Mouse (Mus musculus): ENCODE results near the gene Rpgrip1.

Gene Rpgrip1

DNA sequence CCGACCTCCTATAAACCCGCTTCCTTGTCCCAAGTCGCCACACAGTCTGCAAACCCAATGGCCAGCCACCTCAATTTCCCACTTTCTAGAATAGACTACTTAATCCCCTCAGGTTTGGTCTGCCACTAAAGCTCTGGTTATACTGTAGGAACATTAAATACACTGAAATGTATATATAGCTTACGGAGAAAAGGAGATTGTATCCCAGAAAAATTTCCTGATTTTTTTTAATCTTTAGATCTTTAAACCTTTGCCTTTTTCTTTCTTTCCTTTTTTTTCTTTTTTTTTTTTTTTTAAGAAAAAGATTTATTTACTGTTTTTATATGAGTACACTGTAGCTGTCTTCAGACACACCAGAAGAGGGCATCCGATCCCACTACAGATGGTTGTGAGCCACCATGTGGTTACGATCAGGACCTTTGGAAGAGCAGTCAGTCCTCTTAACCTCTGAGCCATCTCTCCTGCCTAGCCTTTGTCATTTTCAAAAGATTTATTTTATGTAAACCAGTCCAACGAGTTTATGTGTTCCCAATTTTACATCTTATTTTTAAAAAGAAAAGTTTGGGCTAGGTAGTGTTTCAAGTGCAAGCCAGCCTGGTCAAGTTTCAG lies 5.7 kb upstream of the Rpgrip1 start:
- ChIA-PET CTCF (interaction anchor here (0.5 to 3.9 kb wide), 35 partner anchors 9 to 474 kb away, joined by 3 to 32 read pairs (median 5); partner anchors contain the start of genes Rab2b (in 1 of the 4), Tox4 (in 1 of the 4) and Zfp219 (in 1 of the 4)), POLR2A (interaction anchor here (0.5 to 19.3 kb wide), 140 partner anchors 3 to 1167 kb away, joined by 3 to 611 read pairs (median 7); partner anchors contain the start of genes Rab2b (in 3 of the 4), Tox4 (in 3 of the 4), Zfp219 (in 3 of the 4) and Chd8 (in 2 of the 4))

GRCm38 (mm10) chr14:52105308-52105707 lies 5.2 kb upstream of the Rpgrip1 start:
- ChIA-PET POLR2A (interaction anchor here in 3 of 4 experiments (0.6 to 19.3 kb wide), 41 partner anchors 2 to 1174 kb away, joined by 3 to 611 read pairs (median 24); partner anchors contain the start of genes Zfp219 (in 2 of the 3), Chd8 (in 1 of the 3), Hnrnpc (in 1 of the 3) and Pip4p1 (in 1 of the 3)), CTCF (interaction anchor here (0.7 to 3.9 kb wide), 10 partner anchors 9 to 176 kb away, joined by 3 to 32 read pairs (median 6); partner anchors contain the start of genes Rab2b (in 1 of the 4) and Tox4 (in 1 of the 4))

GRCm38 (mm10) chr14:52106741-52107140 lies 3.8 kb upstream of the Rpgrip1 start:
- POLR2A ChIA-PET, result interaction anchor here in 3 of 4 experiments (0.6 to 19.3 kb wide), 38 partner anchors 1 to 1176 kb away, joined by 3 to 611 read pairs (median 5); partner anchors contain the start of genes Zfp219 (in 2 of the 3), Chd8 (in 1 of the 3), Hnrnpc (in 1 of the 3) and Pip4p1 (in 1 of the 3)
- CTCF ChIA-PET, result interaction anchor here (0.5 to 3.9 kb wide), 6 partner anchors 8 to 199 kb away, joined by 3 to 32 read pairs (median 3); partner anchors contain the start of genes Rab2b (in 1 of the 4) and Tox4 (in 1 of the 4)

GRCm38 (mm10) chr14:52108025-52108424 lies 2.5 kb upstream of the Rpgrip1 start:
- POLR2A ChIA-PET, result interaction anchor here in 3 of 4 experiments (0.6 to 19.3 kb wide), 10 partner anchors 9 to 201 kb away, joined by 3 to 611 read pairs (median 54); partner anchors contain the start of genes Hnrnpc (in 1 of the 3) and Zfp219 (in 1 of the 3)
- CTCF ChIA-PET, result interaction anchor here in 2 of 4 experiments (0.7 to 1.1 kb wide), 2 partner anchors 11 to 196 kb away, joined by 3 to 4 read pairs; no protein-coding TSS in a partner anchor

DNA sequence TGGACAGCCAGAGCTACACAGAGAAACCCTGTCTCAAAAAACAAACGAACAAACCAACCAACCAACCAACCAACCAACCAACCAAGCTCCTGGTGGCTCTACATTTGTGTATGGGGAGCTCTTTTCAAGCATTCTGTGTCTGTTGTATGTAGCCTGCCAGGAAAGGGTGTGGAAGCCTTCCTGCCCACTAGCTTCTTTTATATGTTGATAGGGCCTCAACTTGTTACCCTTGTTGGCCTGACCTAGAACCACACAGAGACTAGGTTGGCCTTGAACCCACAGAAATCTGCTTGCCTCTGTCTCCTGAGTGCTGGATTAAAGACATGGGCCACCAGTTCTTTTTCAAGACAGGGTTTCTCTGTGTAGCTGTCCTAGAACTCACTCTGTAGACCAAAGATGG lies 3.6 kb downstream of the Rpgrip1 start:
- ChIA-PET CTCF (interaction anchor here (0.6 to 3.2 kb wide), 8 partner anchors 9 to 205 kb away, joined by 3 to 32 read pairs (median 3); partner anchors contain the start of gene Hnrnpc (in 3 of the 4)), POLR2A (interaction anchor here (0.5 to 19.3 kb wide), 51 partner anchors 9 to 210 kb away, joined by 3 to 611 read pairs (median 5); partner anchors contain the start of genes Hnrnpc (in 4 of the 4), Rab2b (in 2 of the 4), Tox4 (in 2 of the 4) and Zfp219 (in 2 of the 4))

GRCm38 (mm10) chr14:52117241-52117640 lies 6.7 kb downstream of the Rpgrip1 start:
- ChIA-PET CTCF (interaction anchor here in 1 of 4 experiments (0.5 to 1.1 kb wide), 2 partner anchors 29 to 234 kb away, joined by 3 to 5 read pairs; no protein-coding TSS in a partner anchor), POLR2A (interaction anchor here in 2 of 4 experiments (0.6 to 19.3 kb wide), 5 partner anchors 14 to 205 kb away, joined by 3 to 611 read pairs (median 149); partner anchors contain the start of gene Hnrnpc (in 2 of the 2))

DNA sequence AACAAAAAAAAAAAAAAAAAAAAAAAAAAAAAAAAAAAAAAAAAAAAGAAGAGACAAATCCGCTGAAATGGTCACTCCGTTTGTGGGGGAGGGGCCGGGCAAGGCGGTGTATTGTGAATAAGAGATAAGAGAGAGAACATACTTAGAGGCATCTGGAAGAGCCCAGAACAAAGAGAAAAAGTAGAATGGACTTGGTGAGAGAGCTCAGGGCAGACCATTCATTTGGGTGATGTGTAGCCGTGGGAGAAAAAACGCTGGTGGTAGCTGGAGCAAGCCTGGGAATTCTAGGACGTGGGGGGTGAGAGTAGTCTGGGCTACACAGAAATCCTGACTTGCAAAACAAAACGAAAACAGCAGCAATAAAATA lies 7.9 kb downstream of the Rpgrip1 start:
- ChIA-PET CTCF (interaction anchor here in 3 of 4 experiments (0.6 to 2.3 kb wide), 14 partner anchors 10 to 188 kb away, joined by 3 to 8 read pairs (median 4); partner anchors contain the start of genes Hnrnpc (in 3 of the 3) and Supt16 (in 1 of the 3)), POLR2A (interaction anchor here in 3 of 4 experiments (0.5 to 12.3 kb wide), 58 partner anchors 8 to 246 kb away, joined by 3 to 345 read pairs (median 6); partner anchors contain the start of genes Hnrnpc (in 3 of the 3), Chd8 (in 2 of the 3), Supt16 (in 2 of the 3) and Mettl3 (in 1 of the 3))

GRCm38 (mm10) chr14:52118823-52119608 lies 8.5 kb downstream of the Rpgrip1 start:
- ChIA-PET POLR2A (interaction anchor here in 3 of 4 experiments (0.5 to 12.3 kb wide), 71 partner anchors 9 to 236 kb away, joined by 3 to 345 read pairs (median 4); partner anchors contain the start of genes Hnrnpc (in 3 of the 3), Chd8 (in 2 of the 3), Supt16 (in 2 of the 3) and Mettl3 (in 1 of the 3)), CTCF (interaction anchor here (0.6 to 2.3 kb wide), 17 partner anchors 11 to 220 kb away, joined by 3 to 8 read pairs (median 4); partner anchors contain the start of genes Hnrnpc (in 3 of the 4) and Supt16 (in 1 of the 4))

- POLR2A ChIA-PET, result interaction anchor here in 3 of 4 experiments (0.6 to 12.3 kb wide), 17 partner anchors 9 to 223 kb away, joined by 3 to 345 read pairs (median 5); partner anchors contain the start of genes Hnrnpc (in 2 of the 3), Rpgrip1 (in 1 of the 3) and Supt16 (in 1 of the 3)
- CTCF ChIA-PET, result interaction anchor here in 2 of 4 experiments (1.7 to 2.1 kb wide), 3 partner anchors 16 to 219 kb away, joined by 4 to 8 read pairs (median 5); partner anchors contain the start of gene Hnrnpc (in 1 of the 2)
Measured at GRCm38 (mm10) chr14:52120169-52120568, 9.7 kb downstream of the Rpgrip1 start.

DNA sequence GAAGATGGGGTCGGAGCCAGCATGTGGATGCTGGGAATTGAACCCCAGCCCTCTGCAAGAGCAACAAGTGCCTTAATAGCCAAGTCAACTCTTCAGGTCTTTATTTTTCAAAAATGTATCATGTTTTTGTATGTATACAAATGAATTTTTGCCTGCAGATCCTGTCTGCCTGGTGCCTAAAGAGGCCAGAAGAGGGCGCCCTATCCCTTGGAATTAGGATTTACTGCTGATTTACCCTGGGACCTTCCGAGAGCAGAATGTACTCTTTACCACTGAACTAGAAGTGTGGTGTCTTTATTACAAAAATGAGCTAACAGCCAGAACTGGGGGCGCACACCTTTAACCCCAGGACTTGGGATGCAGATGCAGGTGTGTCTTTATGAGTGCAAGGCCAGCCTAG lies 13.4 kb downstream of the Rpgrip1 start:
- POLR2A ChIA-PET, result interaction anchor here (0.6 to 3.9 kb wide), 18 partner anchors 10 to 203 kb away, joined by 3 to 24 read pairs (median 4); partner anchors contain the start of gene Hnrnpc (in 2 of the 4)
- CTCF ChIA-PET, result interaction anchor here (0.6 to 2.9 kb wide), 12 partner anchors 11 to 221 kb away, joined by 3 to 12 read pairs (median 3); no protein-coding TSS in a partner anchor

- CTCF ChIA-PET, result interaction anchor here in 3 of 4 experiments (0.6 to 2.9 kb wide), 11 partner anchors 11 to 222 kb away, joined by 3 to 12 read pairs (median 3); no protein-coding TSS in a partner anchor
Measured at GRCm38 (mm10) chr14:52124636-52125035, 14.1 kb downstream of the Rpgrip1 start.

GRCm38 (mm10) chr14:52133584-52133983 lies 23.1 kb downstream of the Rpgrip1 start:
- CTCF ChIA-PET, result no interaction called here

More at GRCm38 (mm10) chr14:52124636-52125035, 14.1 kb downstream of the Rpgrip1 start:
- POLR2A ChIA-PET, result interaction anchor here in 3 of 4 experiments (0.6 to 3.9 kb wide), 19 partner anchors 12 to 173 kb away, joined by 3 to 24 read pairs (median 3); partner anchors contain the start of gene Hnrnpc (in 2 of the 3)

GRCm38 (mm10) chr14:52140577-52141444 lies 30.3 kb downstream of the Rpgrip1 start:
- CTCF ChIA-PET, result interaction anchor here (0.5 to 1.7 kb wide), 15 partner anchors 9 to 258 kb away, joined by 3 to 6 read pairs (median 3); partner anchors contain the start of genes Chd8 (in 1 of the 4) and Ndrg2 (in 1 of the 4)
- POLR2A ChIA-PET, result interaction anchor here (0.5 to 8.1 kb wide), 61 partner anchors 9 to 257 kb away, joined by 3 to 98 read pairs (median 4); partner anchors contain the start of genes Hnrnpc (in 4 of the 4), Mettl3 (in 3 of the 4), Supt16 (in 2 of the 4) and Mettl17 (in 1 of the 4)

More at GRCm38 (mm10) chr14:52133584-52133983, 23.1 kb downstream of the Rpgrip1 start:
- POLR2A ChIA-PET, result interaction anchor here in 1 of 4 experiments (0.6 kb wide), 1 partner anchor 855 kb away, joined by 3 read pairs; no protein-coding TSS in a partner anchor

- POLR2A ChIA-PET, result interaction anchor here in 3 of 4 experiments (0.6 to 8.1 kb wide), 52 partner anchors 8 to 213 kb away, joined by 3 to 98 read pairs (median 5); partner anchors contain the start of genes Hnrnpc (in 3 of the 3), Supt16 (in 3 of the 3), Mettl3 (in 1 of the 3) and Rpgrip1 (in 1 of the 3)
Measured at GRCm38 (mm10) chr14:52141445-52142127, 31.1 kb downstream of the Rpgrip1 start.

More at GRCm38 (mm10) chr14:52141445-52142127, 31.1 kb downstream of the Rpgrip1 start:
- CTCF ChIA-PET, result interaction anchor here (0.6 to 1.7 kb wide), 14 partner anchors 11 to 258 kb away, joined by 3 to 5 read pairs (median 3); partner anchors contain the start of genes Chd8 (in 1 of the 4) and Mettl17 (in 1 of the 4)
